Mouse (Mus musculus) neural tube, embryonic 14.5 days (tissue): ENCODE results near the gene Selenop. TPM values are rescaled to one million over a fixed set of nuclear protein-coding genes. Genes with fewer than 3 reads are reported as not detected.

Experiments used
- ATAC-seq: fragments of 200-750 bp; cut with Nextera tagmentation; 2 replicates; pipeline ENCODE4 v1.8.0; 2017; ENCODE audit warnings: low read depth, mild to moderate bottlenecking, moderate TSS enrichment, moderate library complexity
- H3K27ac ChIP-seq: fragments of 300-500 bp; sonication (generic); 2 replicates; pipeline ENCODE4 v1.5.1; 2014; ENCODE audit warnings: low read depth, mild to moderate bottlenecking, control low read depth, low read length, moderate library complexity, mixed read lengths
- H3K27me3 ChIP-seq: fragments of 300-500 bp; sonication (generic); 2 replicates; pipeline ENCODE4 v1.6.1; 2014; ENCODE audit warnings: low read length; ENCODE audit not compliant: control insufficient read depth, insufficient read depth
- H3K36me3 ChIP-seq: fragments of 300-500 bp; sonication (generic); 2 replicates; pipeline ENCODE4 v1.6.1; 2014; ENCODE audit warnings: low read length, mixed read lengths; ENCODE audit not compliant: control insufficient read depth, insufficient read depth
- H3K4me1 ChIP-seq: fragments of 300-500 bp; sonication (generic); 2 replicates; pipeline ENCODE4 v1.6.1; 2014; ENCODE audit warnings: low read length; ENCODE audit not compliant: control insufficient read depth, insufficient read depth
- H3K4me2 ChIP-seq: fragments of 300-500 bp; sonication (generic); 2 replicates; pipeline ENCODE4 v1.6.1; 2014; ENCODE audit warnings: mild to moderate bottlenecking, low read depth, low read length, control low read depth
- H3K4me3 ChIP-seq: fragments of 300-500 bp; sonication (generic); 2 replicates; pipeline ENCODE4 v1.5.1; 2014; ENCODE audit warnings: low read depth, low read length, control low read depth, mixed read lengths
- H3K9ac ChIP-seq: fragments of 300-500 bp; sonication (generic); replicated peaks from 2 replicates; pipeline ENCODE4 v1.6.1; 2014; ENCODE audit warnings: low read depth, mild to moderate bottlenecking, control low read depth, low read length, mixed read lengths
- H3K9me3 ChIP-seq: fragments of 300-500 bp; sonication (generic); 2 replicates; pipeline ENCODE4 v1.6.1; 2016; ENCODE audit warnings: low read length; ENCODE audit not compliant: control insufficient read depth
- WGBS: fragments of 180-500 bp; shearing (Covaris S2); extraction: QIAGEN DNeasy Blood & Tissue Kit; methylation state at CpG from one replicate; pipeline ENCODE4 v1.1.7; 2014; 5-methylcytosine and 5-hydroxymethylcytosine counted together
- polyA plus RNA-seq: library from polyadenylated mRNA; unstranded; fragments of >200 nt; fragmentation: Nextera tagmentation; extraction: Ambion mirVana; gene quantifications from 2 replicates; pipeline ENCODE4 v1.2.1, GENCODE M21; 2014

Selenop gene
- polyA plus RNA-seq, 1 experiment from 2014 or later: 79.6 TPM

DNA sequence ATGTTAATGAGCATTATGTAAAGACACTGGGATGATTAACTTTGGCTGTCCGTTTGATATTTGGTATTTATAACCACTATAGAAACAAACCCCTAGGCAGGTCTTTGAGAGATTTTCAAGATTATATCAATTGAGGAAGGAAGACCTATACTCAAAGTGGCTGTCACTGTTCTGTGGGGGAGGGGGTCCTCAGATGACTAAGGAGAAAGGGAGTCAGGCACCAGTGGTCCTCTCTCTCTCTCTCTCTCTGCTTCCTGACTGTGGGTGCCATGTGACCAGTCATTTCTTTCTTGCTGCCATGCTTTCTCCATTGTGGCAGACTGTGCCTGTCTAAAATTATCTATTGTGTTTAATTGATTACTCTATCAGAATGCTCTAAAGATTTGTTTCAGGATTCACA is 3.5 kb upstream of the Selenop start:
- Histone ChIP-seq H3K9ac (no peak overlapping the region), H3K4me3 (no peak overlapping the region), H3K4me1 (no peaks in the 10 kb centered on the region), H3K4me2 (no peak overlapping the region), H3K27me3 (no peaks in the 10 kb centered on the region), H3K27ac (no peak overlapping the region), H3K36me3 (no peaks in the 10 kb centered on the region), H3K9me3 (no peaks in the 10 kb centered on the region)
- 88% methylated on average over 1 of the region's 1 CpGs for WGBS
- ATAC-seq: no peak

DNA sequence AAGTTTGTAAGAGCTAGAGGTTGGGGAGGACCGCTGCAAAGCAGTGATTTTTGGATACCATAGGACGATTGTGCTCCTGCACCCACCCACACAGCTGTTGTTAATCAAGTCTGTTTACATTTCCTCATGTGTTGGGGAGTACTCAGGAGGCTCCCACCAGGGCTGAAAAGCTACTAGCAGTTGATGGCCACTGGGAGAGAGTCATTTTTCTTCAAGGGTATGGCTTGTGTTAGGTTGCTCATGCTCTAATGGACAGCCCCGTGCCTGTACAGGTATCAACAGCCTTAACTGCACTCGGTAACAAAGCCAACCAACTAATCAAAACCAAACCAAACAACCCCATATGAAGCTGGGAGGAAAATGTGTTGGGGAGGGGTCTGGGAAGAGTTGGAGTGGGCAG is 1.1 kb downstream of the Selenop start:
- Histone ChIP-seq H3K4me1 (no peaks in the 10 kb centered on the region), H3K4me2 (no peak overlapping the region), H3K36me3 (no peaks in the 10 kb centered on the region), H3K9me3 (no peaks in the 10 kb centered on the region), H3K27ac (no peak overlapping the region), H3K27me3 (no peaks in the 10 kb centered on the region), H3K4me3 (no peak overlapping the region), H3K9ac (no peak overlapping the region)
- no peak for ATAC-seq
- WGBS: 75% methylated on average over 4 of the region's 4 CpGs

DNA sequence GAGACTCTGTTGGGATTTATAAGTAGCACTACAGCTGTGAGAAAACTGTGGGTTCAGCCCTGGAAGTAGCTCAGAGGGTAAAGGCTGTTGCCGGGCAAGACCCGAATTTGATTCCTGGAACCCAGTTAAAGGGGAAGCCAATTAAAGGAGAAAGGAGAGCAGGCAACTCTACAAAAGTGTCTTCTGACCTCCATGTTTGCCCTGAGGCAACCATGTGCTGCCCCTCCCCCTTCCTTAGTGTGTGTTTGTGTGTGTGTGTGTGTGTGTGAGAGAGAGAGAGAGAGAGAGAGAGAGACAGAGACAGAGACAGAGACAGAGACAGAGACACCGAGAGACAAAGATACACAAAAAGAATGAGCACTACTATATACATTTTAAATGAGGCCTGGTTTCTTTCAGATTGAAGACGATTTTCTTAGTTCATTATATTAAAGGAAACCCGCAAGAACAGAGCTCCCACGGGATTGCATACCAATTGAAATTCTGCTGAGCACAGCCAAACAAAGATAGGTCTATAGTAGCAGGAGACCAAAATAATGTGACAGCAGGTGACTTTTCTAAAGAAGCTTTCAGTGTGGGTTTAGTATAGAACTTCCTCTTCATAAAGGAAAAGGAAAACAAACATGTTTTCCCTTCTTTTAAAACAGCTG is 1.8 kb downstream of the Selenop start:
- WGBS: 19% methylated on average over 6 of the region's 6 CpGs
- no peaks in the 10 kb centered on the region for H3K9me3 ChIP-seq

DNA sequence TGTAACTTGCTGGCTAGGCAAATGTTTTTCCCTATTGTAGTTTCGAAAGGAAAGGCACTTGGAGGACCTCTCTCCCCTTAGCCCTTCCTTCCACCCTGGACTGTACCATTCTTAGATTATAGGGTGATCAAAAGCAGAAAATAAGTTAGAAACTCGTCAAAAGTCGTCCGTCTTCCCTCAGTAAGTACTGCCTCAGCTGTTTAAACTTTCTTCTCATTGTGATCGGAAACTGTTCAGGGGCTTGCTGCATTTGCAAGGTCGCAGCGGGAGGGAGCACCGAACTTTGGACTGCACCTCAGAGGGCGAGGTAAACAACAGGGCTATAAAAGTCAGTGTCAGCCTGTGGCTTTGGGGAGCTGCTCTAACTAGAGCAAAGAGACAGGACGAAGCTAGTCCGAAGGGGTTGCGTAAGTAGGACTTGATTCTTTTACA is 2.3 kb downstream of the Selenop start:
- Histone ChIP-seq H3K27me3 (no peaks in the 10 kb centered on the region), H3K9ac (peak overlapping the region; percentile 25; the same call in 1 of the 2 replicates), H3K36me3 (no peaks in the 10 kb centered on the region), H3K4me1 (no peaks in the 10 kb centered on the region), H3K4me2 (peak overlapping the region; percentile 34), H3K9me3 (no peaks in the 10 kb centered on the region), H3K27ac (peak overlapping the region; percentile 45; the same call in 1 of the 2 replicates), H3K4me3 (peak overlapping the region; percentile 19)
- WGBS: under 1% methylated on average over 12 of the region's 12 CpGs
- peak; percentile 76; the same call in 1 of the 2 replicates for ATAC-seq

More for the DNA sequence above, 1.8 kb downstream of the Selenop start:
- Histone ChIP-seq H3K4me1 (no peaks in the 10 kb centered on the region), H3K9ac (no peak overlapping the region), H3K27me3 (no peaks in the 10 kb centered on the region), H3K4me2 (peak overlapping the region; percentile 34; the same call in 1 of the 2 replicates), H3K4me3 (peak overlapping the region; percentile 19; the same call in 1 of the 2 replicates), H3K27ac (peak overlapping the region; percentile 19; the same call in 1 of the 2 replicates), H3K36me3 (no peaks in the 10 kb centered on the region)
- no peak for ATAC-seq

DNA sequence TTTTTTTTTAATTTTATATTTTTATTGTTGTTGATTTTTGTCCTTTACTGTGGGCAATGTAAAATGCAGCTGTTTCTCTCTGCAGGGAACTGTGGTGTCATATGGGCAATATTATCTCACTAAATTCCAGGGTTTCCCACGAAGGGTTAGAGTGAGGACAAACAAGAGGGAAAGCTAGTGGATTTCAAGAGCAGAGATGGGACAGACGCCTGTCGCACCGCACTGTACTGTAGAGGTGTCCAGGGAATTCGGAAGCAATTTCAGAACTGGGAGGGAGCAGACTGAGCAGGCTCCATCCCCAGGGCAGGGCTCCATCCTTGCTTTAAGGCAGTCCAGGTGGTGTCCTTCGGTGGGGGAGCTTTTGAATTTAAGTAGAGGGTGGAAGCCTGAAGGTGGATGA is 2.9 kb downstream of the Selenop start:
- Histone ChIP-seq H3K4me2 (peak overlapping the region; percentile 11; the same call in 1 of the 2 replicates), H3K27me3 (no peaks in the 10 kb centered on the region), H3K27ac (no peak overlapping the region), H3K9ac (no peak overlapping the region), H3K4me3 (peak overlapping the region; percentile 19), H3K9me3 (no peaks in the 10 kb centered on the region), H3K36me3 (no peaks in the 10 kb centered on the region), H3K4me1 (no peaks in the 10 kb centered on the region)
- WGBS: 28% methylated on average over 6 of the region's 6 CpGs
- ATAC-seq: peak; percentile 62; the same call in 1 of the 2 replicates

DNA sequence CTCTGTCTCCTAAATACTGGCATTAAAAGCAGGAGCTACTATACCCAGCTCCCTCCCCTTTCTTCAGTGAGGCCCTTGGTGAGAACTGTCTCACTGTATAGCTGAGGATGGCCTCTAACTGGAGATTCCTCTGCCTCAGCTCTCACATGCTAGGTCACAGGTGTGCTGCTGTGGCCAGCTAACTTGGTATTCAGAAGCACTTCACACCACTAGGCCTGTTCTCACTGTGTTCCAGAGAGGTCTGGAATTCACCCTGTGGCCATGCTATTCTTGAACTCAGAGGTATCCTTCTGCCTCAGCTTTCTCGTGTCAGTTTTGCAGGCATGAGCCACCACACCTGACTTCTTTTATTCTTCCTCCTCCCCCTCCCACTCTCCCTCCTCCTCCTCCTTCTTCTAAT is 4.8 kb downstream of the Selenop start:
- ATAC-seq: no peak
- Histone ChIP-seq H3K4me3 (no peak overlapping the region), H3K9ac (no peak overlapping the region), H3K27me3 (no peaks in the 10 kb centered on the region), H3K4me1 (no peaks in the 10 kb centered on the region), H3K9me3 (no peaks in the 10 kb centered on the region), H3K4me2 (no peak overlapping the region), H3K27ac (no peak overlapping the region; the same call in 1 of the 2 replicates), H3K36me3 (no peaks in the 10 kb centered on the region)
- 80% methylated on average over 1 of the region's 1 CpGs for WGBS

DNA sequence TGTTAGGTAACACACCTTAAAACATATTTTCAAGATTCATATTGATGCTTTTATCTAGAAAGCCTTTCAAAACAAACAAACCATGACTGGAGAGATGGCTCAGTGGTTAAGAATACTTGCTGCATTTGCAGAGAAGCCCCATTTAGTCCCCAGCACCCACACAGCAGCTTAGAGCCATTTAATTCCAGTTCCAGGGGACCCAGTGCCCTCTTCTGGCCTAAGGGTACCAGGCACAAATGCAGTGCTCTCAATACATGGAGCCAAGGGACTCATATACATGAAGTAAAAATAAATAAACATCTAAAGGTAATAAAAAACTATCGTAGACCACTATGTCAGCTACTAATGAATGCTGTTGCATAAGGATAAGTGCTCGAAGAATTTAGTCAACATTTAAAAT is 9.0 kb downstream of the Selenop start:
- Histone ChIP-seq H3K9me3 (no peaks in the 10 kb centered on the region), H3K4me3 (no peak overlapping the region), H3K9ac (no peak overlapping the region), H3K4me2 (no peak overlapping the region), H3K27me3 (no peaks in the 10 kb centered on the region), H3K4me1 (no peaks in the 10 kb centered on the region), H3K27ac (no peak overlapping the region), H3K36me3 (no peaks in the 10 kb centered on the region)
- WGBS: 90% methylated on average over 2 of the region's 2 CpGs
- ATAC-seq: no peak

DNA sequence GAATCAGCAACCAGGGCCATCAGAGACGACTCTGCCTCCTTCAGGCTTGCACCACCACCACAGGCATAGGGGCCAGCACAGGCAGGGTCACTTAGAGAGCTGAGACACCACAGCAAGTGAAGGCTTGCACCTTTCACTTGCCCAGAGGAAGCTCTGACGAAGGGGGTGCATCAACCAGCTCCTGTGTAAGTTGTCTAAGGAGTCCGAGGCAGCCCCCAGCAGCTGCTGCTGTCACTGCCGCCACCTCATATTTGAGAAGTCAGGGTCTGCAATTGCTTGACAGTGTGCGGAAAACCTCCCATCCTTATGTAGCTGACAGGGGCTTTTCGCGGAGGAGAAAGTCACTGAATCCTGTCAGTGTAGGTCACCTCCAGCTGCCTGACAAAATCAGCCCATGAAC is 10.9 kb downstream of the Selenop start:
- H3K9me3 ChIP-seq: no peaks in the 10 kb centered on the region
- no peak overlapping the region for H3K4me3 ChIP-seq

DNA sequence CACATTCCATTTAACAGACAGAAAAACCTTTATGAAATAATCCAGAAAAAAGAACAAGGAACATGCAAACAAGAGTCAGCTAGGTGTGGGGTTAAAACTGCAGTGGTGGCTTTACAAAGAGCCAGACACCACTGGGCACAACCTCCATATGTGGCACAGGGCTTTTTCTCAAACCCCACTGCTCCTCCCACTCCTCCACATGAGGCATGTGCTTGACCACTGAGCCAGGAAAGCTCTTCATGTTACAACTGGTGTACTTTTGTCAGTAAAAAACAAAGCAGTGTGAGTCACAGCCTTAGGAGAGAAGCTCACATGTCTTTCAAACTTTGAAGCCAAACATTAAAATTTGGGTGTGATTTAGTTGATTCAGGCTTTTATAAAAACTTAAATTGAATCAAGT is 12.9 kb downstream of the Selenop start:
- no peaks in the 10 kb centered on the region for H3K9me3 ChIP-seq
- H3K4me3 ChIP-seq: no peak overlapping the region
- H3K27me3 ChIP-seq: no peaks in the 10 kb centered on the region
- no peak overlapping the region for H3K9ac ChIP-seq
- H3K36me3 ChIP-seq: no peaks in the 10 kb centered on the region
- no peak for ATAC-seq
- H3K27ac ChIP-seq: no peak overlapping the region
- no peaks in the 10 kb centered on the region for H3K4me1 ChIP-seq
- no peak overlapping the region for H3K4me2 ChIP-seq

More for the DNA sequence above, 10.9 kb downstream of the Selenop start:
- Histone ChIP-seq H3K36me3 (no peaks in the 10 kb centered on the region), H3K4me2 (no peak overlapping the region), H3K27me3 (no peaks in the 10 kb centered on the region), H3K27ac (no peak overlapping the region), H3K9ac (no peak overlapping the region), H3K4me1 (no peaks in the 10 kb centered on the region)
- ATAC-seq: no peak
- 84% methylated on average over 7 of the region's 7 CpGs for WGBS
